Mouse (Mus musculus) T-helper 17 cell (primary cell): ENCODE data around the gene Gpat3.

ENCODE experiments used
- in situ Hi-C, 2 experiments: fragments of 300-600 bp; cut with MboI, MseI; formaldehyde crosslinking; loops; 1 replicate in 1 of 2; 2 replicates in 1 of 2; pipeline ENCODE4 v1.15.1; 2025; ENCODE audit warnings: high pct_unique_total_duplicates in 2 of 2

Gpat3 gene

DNA sequence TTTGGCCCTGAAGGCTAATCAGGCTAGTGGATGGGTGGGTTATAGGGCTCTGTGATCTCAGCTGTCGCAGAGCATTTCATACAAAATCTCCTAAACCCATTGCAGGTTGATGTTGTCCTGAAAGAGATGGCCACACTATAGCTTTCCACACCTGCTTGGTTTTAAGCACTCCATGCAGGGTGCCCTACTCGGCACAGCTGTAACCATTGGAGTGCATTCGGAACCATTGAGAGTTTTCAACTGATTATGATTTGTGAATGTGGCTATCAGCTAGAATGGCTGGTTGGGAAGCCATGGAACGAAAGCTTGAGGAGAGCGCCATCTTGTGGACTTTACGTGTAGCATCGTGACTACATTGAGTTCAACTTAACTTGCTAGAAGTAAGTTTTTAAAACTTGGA, 69.5 kb downstream of the Gpat3 start:
- in situ Hi-C loops: loop anchor here (5.0 to 10.0 kb wide), 6 partner anchors 93 to 560 kb away; partner anchors contain the start of genes Abraxas1 (in 2 of the 2) and Plac8 (in 1 of the 2)

DNA sequence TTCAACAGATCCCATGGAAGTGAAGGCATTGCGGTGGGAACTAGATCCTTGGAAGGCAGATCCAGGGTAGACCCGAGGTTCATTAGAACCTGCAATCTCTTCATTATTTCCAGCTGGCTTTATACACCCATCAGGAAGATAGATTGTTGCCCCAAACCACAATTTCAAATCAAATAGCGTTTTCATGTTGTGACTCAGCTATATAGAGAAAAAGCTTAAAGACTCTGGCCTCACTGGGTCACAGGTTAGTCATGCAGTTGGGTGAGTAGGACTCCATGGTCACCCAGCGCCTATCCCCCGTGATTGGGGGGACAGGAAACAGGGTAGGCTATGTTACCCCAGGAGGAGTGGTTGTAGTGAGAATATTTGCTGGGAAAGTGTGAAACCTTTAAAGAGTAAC, 69.9 kb downstream of the Gpat3 start:
- in situ Hi-C loops: loop anchor here (10.0 kb wide), 4 partner anchors 231 to 561 kb away; partner anchors contain the start of gene Plac8 (in 1 of the 2)

DNA sequence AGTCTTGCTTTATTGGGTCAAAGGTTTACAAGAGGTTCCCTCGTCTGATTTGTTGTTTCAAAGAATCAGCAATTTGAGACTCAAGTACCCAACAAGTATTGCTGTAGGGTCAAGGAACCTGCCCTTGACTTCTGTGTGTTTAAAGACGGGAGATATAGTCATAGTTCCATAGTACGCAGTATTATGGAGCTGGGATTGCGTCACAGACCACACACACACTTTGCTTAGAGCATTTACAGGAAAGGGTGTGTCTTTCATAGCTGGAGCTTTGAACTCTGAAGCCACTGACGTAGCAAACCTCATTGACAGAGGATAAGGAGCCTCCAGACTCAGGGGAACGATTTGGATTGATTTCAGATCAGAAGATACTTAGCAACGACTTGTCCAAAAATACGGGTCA, 70.9 kb downstream of the Gpat3 start:
- in situ Hi-C loops: loop anchor here (10.0 kb wide), 4 partner anchors 232 to 562 kb away; partner anchors contain the start of gene Plac8 (in 1 of the 2)

DNA sequence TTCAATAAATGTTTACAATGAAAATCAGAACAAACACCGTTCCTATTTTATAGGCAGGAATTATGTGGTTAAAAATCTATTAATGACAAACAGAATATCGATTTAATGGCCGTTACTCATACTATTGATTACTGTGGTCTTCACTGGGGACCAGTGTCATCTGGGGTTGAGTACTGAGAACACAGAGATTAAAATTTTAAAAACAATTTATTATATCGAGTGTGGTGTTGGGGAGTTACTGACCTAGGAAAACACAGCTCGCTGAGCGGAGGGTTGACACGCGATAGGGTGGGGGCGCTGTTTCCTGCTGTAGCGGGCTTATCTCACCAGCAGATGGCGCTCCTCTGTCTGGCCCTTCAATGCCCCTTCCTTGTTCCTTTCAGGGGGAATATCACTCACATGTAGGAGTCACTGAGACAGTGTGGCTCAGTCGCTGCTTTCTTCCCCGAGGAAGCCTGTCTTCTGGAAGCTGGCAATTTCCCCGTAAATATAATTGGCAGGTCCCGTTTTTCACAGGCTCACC, 71.8 kb downstream of the Gpat3 start:
- in situ Hi-C loops: loop anchor here (10.0 kb wide), 4 partner anchors 233 to 563 kb away; partner anchors contain the start of gene Plac8 (in 1 of the 2)

DNA sequence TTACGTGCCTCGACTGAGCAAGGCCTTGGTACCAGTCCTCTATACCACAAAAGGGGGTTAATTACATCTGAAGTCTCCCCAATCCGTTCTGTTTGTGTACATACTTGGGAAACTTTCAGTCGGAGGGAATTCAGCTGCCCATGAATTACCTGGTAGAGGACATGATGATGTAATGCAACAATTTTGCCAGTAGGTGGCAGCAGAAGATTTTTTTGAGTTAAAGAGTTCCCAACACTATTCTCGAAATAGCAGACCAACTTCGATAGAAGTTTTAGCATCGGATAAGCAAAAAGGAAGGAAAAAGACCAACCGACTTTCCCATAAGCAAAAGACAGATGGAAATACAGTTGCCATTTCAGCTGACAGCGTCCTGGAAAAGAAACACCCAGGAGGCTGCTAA, 73.6 kb downstream of the Gpat3 start:
- in situ Hi-C loops: loop anchor here (10.0 kb wide), 4 partner anchors 234 to 564 kb away; partner anchors contain the start of gene Plac8 (in 1 of the 2)

DNA sequence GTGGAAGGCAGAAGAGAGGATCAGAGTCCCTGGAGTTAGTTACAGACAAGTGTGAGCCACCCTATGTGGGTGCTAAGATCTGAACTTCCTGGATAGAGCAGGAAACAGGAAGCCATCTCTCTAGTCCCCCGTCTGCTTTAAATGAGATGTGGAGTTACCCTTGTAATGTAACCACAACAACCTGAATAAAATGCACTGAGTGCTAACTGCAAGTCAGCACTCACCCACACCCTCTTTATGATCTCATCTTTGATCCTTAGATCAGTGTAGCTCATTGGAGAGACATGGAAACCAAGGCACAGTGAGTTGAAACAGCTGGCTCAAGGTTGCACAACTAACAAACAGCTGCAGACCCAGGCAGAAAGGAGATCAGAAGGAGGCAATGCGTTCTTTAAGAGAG, 84.2 kb downstream of the Gpat3 start:
- in situ Hi-C loops: no loop called here

DNA sequence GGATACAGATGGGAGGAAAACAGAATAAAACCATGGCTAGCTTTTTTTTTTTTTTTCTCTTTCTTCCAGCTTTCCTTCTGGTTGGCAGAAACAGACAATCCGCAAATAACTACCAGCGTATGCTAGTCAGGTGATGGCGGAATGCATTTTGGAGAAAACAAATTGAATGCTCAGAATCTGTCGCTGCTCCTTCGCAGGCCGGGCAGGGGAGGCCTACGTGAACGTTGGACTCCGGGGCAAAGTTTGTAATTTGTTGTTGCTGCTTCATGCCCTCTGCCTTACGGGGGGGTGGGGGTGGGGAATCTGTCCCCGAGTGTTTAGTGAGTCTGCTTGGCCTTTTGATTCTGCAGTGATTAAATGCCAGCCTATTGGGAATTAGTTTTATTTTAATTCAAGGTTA, 98.2 kb downstream of the Gpat3 start:
- in situ Hi-C loops: no loop called here

DNA sequence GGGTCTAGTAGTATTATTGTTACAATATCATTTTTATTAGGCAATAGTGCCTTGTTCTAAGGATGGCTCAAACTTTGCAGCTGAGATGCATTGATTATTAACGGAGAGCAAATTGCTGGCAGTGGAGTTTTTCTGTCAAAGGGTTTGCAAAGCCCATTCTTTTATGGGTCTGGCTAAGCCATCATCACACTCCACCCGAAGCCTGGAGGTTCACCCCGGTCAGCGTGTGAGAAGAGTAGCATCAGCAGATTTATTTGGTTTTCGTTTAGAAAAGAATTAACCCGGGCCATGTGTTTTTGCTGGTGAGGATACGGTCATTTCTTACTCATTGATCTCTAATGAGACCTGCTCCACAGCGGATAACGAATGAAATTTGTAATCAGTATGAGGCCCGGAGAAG, 99.8 kb downstream of the Gpat3 start:
- in situ Hi-C loops: no loop called here
